13 mouse cellular contexts compared by ENCODE assay signal in genomic region chr5:72122414-72123037, GRCm38 (mm10).
"Had no signal": no experiment of that assay in that cellular context is flagged by ENCODE, and none has a peak within 500 bp of the region (broad histone marks: within the 10 kb centered on the region; RNA-seq: fewer than 3 reads in every experiment).

No protein-coding gene starts in this region.

- H3K9ac ChIP-seq: limb, embryonic 13.5 days; liver, embryonic 15.5 days had no signal

- DNase-seq: kidney, adult 8-10 months; kidney, postnatal 25 days; left cerebral cortex, postnatal 4 days; lung, adult 2 months; lung, postnatal 36 days; right cerebral cortex, postnatal 25 days; thymus, adult 18-20 months; thymus, postnatal 25 days had no signal

- H3K4me3 ChIP-seq: limb, embryonic 13.5 days; liver, embryonic 15.5 days had no signal

- H3K4me1 ChIP-seq: liver, embryonic 15.5 days had no signal

- H3K36me3 ChIP-seq: limb, embryonic 13.5 days; liver, embryonic 15.5 days had no signal

- H3K27me3 ChIP-seq: limb, embryonic 13.5 days; liver, embryonic 15.5 days had no signal

- H3K9me3 ChIP-seq: limb, embryonic 13.5 days; liver, embryonic 15.5 days had no signal

- H3K27ac ChIP-seq: limb, embryonic 13.5 days; liver, embryonic 15.5 days had no signal

- H3K4me2 ChIP-seq: limb, embryonic 13.5 days; liver, embryonic 15.5 days; midbrain, embryonic 11.5 days had no signal

- ATAC-seq: lung, postnatal 0 days; midbrain, embryonic 16.5 days had no signal
